Mouse (Mus musculus): ENCODE data around the gene C130050O18Rik. TPM values are rescaled to one million over a fixed set of nuclear protein-coding genes. Genes with fewer than 3 reads are reported as not detected.

C130050O18Rik gene
- polyA plus RNA-seq, 1 experiment = 8.1 TPM

DNA sequence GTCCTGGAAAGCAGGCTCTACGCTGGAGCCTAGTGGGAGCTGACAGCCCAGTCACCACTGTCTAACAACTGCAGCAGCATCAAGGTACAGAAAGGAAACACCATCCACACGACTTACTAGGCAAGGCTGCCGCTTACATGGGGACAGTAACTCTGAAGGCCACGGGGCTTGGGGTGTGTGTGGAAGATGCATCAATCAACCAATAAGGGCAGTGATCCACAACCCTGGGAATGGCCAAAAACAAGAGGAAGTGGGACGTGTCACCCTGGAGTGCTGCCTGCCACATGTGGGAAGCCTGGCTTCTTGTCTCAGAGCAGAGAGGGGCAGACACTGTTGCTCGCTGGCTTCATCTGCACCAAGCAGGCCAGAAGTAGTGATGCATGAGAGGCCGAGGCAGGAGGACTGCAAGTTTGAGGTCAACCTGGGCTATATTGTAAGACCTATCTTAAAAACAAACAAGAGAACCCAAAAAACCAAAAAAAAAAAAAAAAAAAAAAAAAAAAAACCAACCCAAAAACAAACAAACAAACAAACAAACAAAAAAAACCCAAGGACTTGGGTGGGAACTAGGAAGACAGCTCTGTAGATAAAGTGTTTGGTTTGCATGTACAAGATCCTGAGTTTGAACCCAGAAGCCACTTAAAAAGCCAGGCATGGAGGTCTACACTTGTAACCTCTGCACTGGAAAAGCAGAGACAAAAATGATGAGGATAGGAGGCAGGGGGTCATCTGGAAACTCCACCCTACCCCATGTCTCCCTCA lies 27.8 kb downstream of the C130050O18Rik start:
- WGBS = 85% methylated on average over 7 of the region's 7 CpGs

GRCm38 (mm10) chr5:139433842-139434568 lies 28.9 kb downstream of the C130050O18Rik start:
- TF ChIP-seq POLR2A (IDR thresholded peaks at IDR 0.05; ENCODE audit: low read depth, low read length) (no peak), CTCF (IDR thresholded peaks at IDR 0.05; ENCODE audit: extremely low read depth, insufficient read depth, insufficient read length, insufficient replicate concordance) (no peak)
- no peak for DNase-seq (ENCODE audit: low read depth in 1 of 2, low spot score in 2 of 2)
- WGBS = 86% methylated on average over 9 of the region's 9 CpGs
- Histone ChIP-seq H3K36me3 (ENCODE audit: control insufficient read depth, insufficient read depth, low read length) (no peaks in the 10 kb centered on the region), H3K27ac (ENCODE audit: insufficient read depth, low read length) (no peak overlapping the region), H3K27me3 (ENCODE audit: control insufficient read depth, insufficient read depth, low read length) (no peaks in the 10 kb centered on the region), H3K4me3 (ENCODE audit: extremely low read depth, insufficient read depth, insufficient read length) (no peak overlapping the region), H3K4me1 (ENCODE audit: control insufficient read depth, insufficient read depth, insufficient read length) (no peaks in the 10 kb centered on the region)

More for the DNA sequence above, 27.8 kb downstream of the C130050O18Rik start:
- Histone ChIP-seq H3K4me3 (ENCODE audit: extremely low read depth, insufficient read depth, insufficient read length) (no peak overlapping the region), H3K4me1 (ENCODE audit: control insufficient read depth, insufficient read depth, insufficient read length) (no peaks in the 10 kb centered on the region), H3K36me3 (ENCODE audit: control insufficient read depth, insufficient read depth, low read length) (no peaks in the 10 kb centered on the region), H3K27me3 (ENCODE audit: control insufficient read depth, insufficient read depth, low read length) (no peaks in the 10 kb centered on the region), H3K27ac (ENCODE audit: insufficient read depth, low read length) (no peak overlapping the region)
- no peak for DNase-seq (ENCODE audit: low read depth in 1 of 2, low spot score in 2 of 2)
- no peak for TF ChIP-seq CTCF (IDR thresholded peaks at IDR 0.05; ENCODE audit: extremely low read depth, insufficient read depth, insufficient read length, insufficient replicate concordance)
- TF ChIP-seq POLR2A (IDR thresholded peaks at IDR 0.05; ENCODE audit: low read depth, low read length) = no peak

DNA sequence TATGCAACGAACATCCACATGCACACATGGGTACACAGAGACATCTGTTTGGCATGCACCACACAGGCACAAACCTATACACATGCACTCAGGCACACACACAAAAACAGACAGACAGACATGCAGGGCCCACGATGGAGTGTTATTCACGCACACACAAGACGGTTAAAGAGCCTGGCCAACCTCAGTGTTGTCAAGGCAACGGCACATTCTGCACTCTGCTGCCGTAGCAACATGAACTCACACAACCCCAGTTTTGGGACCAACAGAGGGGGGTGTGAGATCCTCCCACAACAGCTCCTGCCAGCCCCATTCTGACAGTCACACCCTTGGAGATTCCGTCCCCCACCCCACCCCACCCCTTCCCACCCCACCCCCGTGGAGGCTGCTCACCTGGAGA lies 29.9 kb downstream of the C130050O18Rik start:
- TF ChIP-seq POLR2A (IDR thresholded peaks at IDR 0.05; ENCODE audit: low read depth, low read length) (no peak), CTCF (IDR thresholded peaks at IDR 0.05; ENCODE audit: extremely low read depth, insufficient read depth, insufficient read length, insufficient replicate concordance) (no peak)
- Histone ChIP-seq H3K4me1 (ENCODE audit: control insufficient read depth, insufficient read depth, insufficient read length) (no peaks in the 10 kb centered on the region), H3K4me3 (ENCODE audit: extremely low read depth, insufficient read depth, insufficient read length) (no peak overlapping the region), H3K27ac (ENCODE audit: insufficient read depth, low read length) (no peak overlapping the region), H3K27me3 (ENCODE audit: control insufficient read depth, insufficient read depth, low read length) (no peaks in the 10 kb centered on the region), H3K36me3 (ENCODE audit: control insufficient read depth, insufficient read depth, low read length) (no peaks in the 10 kb centered on the region)
- no peak for DNase-seq (ENCODE audit: low read depth in 1 of 2, low spot score in 2 of 2)
- whole genome bisulfite sequencing = 83% methylated on average over 8 of the region's 8 CpGs

DNA sequence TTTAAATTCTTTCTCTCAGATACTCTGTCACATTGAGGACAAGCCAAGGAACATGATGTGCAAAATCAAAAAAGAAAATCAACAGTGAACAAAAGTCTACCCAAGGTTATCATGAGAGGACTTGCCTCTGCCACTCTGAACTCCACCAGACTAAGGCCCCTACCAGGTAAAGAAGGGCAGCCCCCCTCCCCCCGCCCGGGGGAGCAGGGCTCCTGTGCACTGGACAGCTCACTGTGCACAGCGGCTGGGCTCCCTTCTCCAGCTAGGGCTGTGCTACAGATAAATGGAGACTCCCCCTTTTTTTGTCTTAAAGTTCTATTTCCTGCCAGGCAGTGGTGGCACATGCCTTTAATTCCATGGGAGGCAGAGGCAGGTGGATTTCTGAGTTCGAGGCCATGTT lies 32.7 kb downstream of the C130050O18Rik start:
- no peaks in the 10 kb centered on the region for H3K4me1 ChIP-seq (ENCODE audit: control insufficient read depth, insufficient read depth, insufficient read length)
- H3K27me3 ChIP-seq (ENCODE audit: control insufficient read depth, insufficient read depth, low read length) = no peaks in the 10 kb centered on the region
- DNase-seq (ENCODE audit: low read depth in 1 of 2, low spot score in 2 of 2) = no peak
- WGBS = 88% methylated on average over 4 of the region's 4 CpGs
- no peaks in the 10 kb centered on the region for H3K36me3 ChIP-seq (ENCODE audit: control insufficient read depth, insufficient read depth, low read length)
- TF ChIP-seq POLR2A (IDR thresholded peaks at IDR 0.05; ENCODE audit: low read depth, low read length) = no peak
- TF ChIP-seq CTCF (IDR thresholded peaks at IDR 0.05; ENCODE audit: extremely low read depth, insufficient read depth, insufficient read length, insufficient replicate concordance) = no peak
- H3K27ac ChIP-seq (ENCODE audit: insufficient read depth, low read length) = no peak overlapping the region
- H3K4me3 ChIP-seq (ENCODE audit: extremely low read depth, insufficient read depth, insufficient read length) = no peak overlapping the region

DNA sequence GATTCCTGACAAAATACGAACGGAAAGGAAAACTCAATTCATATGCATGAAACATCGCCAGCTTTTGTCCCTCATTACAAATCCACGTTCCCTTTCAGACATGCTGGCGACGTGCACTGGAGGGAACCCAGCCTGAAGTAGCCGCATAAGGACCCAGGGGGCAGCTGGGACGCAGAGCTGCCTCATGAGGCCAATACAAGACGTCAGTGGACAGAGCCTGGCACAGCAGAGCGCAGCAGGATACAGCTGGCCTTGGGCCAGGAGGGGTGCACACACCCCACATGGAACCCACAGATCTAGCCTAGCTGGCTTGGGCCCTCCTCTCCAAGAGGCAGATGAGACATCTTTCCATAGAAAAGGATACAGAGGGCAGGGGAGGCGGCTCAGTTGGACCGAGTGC lies 33.4 kb downstream of the C130050O18Rik start:
- Histone ChIP-seq H3K27ac (ENCODE audit: insufficient read depth, low read length) (no peak overlapping the region), H3K4me3 (ENCODE audit: extremely low read depth, insufficient read depth, insufficient read length) (no peak overlapping the region), H3K27me3 (ENCODE audit: control insufficient read depth, insufficient read depth, low read length) (no peaks in the 10 kb centered on the region), H3K36me3 (ENCODE audit: control insufficient read depth, insufficient read depth, low read length) (no peaks in the 10 kb centered on the region), H3K4me1 (ENCODE audit: control insufficient read depth, insufficient read depth, insufficient read length) (no peaks in the 10 kb centered on the region)
- TF ChIP-seq CTCF (IDR thresholded peaks at IDR 0.05; ENCODE audit: extremely low read depth, insufficient read depth, insufficient read length, insufficient replicate concordance) (no peak), POLR2A (IDR thresholded peaks at IDR 0.05; ENCODE audit: low read depth, low read length) (no peak)
- 89% methylated on average over 12 of the region's 12 CpGs for WGBS
- DNase-seq (ENCODE audit: low read depth in 1 of 2, low spot score in 2 of 2) = no peak

DNA sequence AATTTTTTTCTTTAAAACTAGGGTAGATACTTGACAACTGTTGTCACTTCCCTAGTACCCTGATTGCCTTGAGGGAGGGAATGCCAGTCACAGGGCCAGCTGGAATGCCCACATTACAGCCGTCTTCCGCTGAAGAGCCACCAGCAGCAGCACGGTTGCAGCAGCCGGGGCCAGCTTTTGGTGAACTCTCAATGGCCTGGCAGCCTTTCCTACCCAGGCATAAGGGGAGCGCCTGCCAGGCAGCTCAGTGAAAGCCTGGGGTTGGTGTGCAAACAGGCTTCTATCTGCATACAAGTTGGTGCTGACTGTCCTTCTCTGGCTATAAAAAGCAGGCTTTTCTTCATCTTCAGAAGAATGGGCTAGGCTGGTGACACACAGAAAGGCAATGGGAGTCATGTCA lies 35.4 kb downstream of the C130050O18Rik start:
- no peak for DNase-seq (ENCODE audit: low read depth in 1 of 2, low spot score in 2 of 2)
- Histone ChIP-seq H3K4me1 (ENCODE audit: control insufficient read depth, insufficient read depth, insufficient read length) (no peaks in the 10 kb centered on the region), H3K27ac (ENCODE audit: insufficient read depth, low read length) (no peak overlapping the region), H3K4me3 (ENCODE audit: extremely low read depth, insufficient read depth, insufficient read length) (no peak overlapping the region), H3K27me3 (ENCODE audit: control insufficient read depth, insufficient read depth, low read length) (no peaks in the 10 kb centered on the region), H3K36me3 (ENCODE audit: control insufficient read depth, insufficient read depth, low read length) (no peaks in the 10 kb centered on the region)
- 94% methylated on average over 5 of the region's 5 CpGs for WGBS
- no peak for TF ChIP-seq POLR2A (IDR thresholded peaks at IDR 0.05; ENCODE audit: low read depth, low read length)
- TF ChIP-seq CTCF (IDR thresholded peaks at IDR 0.05; ENCODE audit: extremely low read depth, insufficient read depth, insufficient read length, insufficient replicate concordance) = no peak
